Mouse (Mus musculus) hindbrain, embryonic 10.5 days (tissue): ENCODE results near the gene Ccl7. TPM values are rescaled to one million over a fixed set of nuclear protein-coding genes. Genes with fewer than 3 reads are reported as not detected.
A peak's percentile ranks its signal among the peaks of the same experiment; 100 is the strongest.

ENCODE experiments used
- DNase-seq: peaks from one replicate; pipeline ENCODE4 v3.0.0-alpha.2; 2017; ENCODE audit warnings: low spot score
- H3K27ac ChIP-seq: fragments of 300-500 bp; sonication (generic); 2 replicates; pipeline ENCODE4 v1.5.1; 2016; ENCODE audit warnings: mild to moderate bottlenecking, moderate library complexity
- H3K27me3 ChIP-seq: fragments of 300-500 bp; sonication (generic); 2 replicates; pipeline ENCODE4 v1.6.1; 2016; ENCODE audit warnings: mild to moderate bottlenecking; ENCODE audit not compliant: poor library complexity, insufficient read depth, severe bottlenecking
- H3K36me3 ChIP-seq: fragments of 300-500 bp; sonication (generic); 2 replicates; pipeline ENCODE4 v1.6.1; 2016; ENCODE audit warnings: mild to moderate bottlenecking, moderate library complexity
- H3K4me1 ChIP-seq: fragments of 300-500 bp; sonication (generic); replicated peaks from 2 replicates; pipeline ENCODE4 v1.6.1; 2016; ENCODE audit warnings: mild to moderate bottlenecking
- H3K4me3 ChIP-seq: fragments of 300-500 bp; sonication (generic); 2 replicates; pipeline ENCODE4 v1.5.1; 2016; ENCODE audit warnings: mild to moderate bottlenecking, moderate library complexity
- H3K9me3 ChIP-seq: fragments of 300-500 bp; sonication (generic); 2 replicates; pipeline ENCODE4 v1.6.1; 2016; ENCODE audit warnings: mild to moderate bottlenecking, moderate library complexity
- WGBS: fragments of 180-500 bp; shearing (Covaris S2); methylation state at CpG from one replicate; pipeline ENCODE4 v1.1.7; 2016; 5-methylcytosine and 5-hydroxymethylcytosine counted together
- polyA plus RNA-seq: library from polyadenylated mRNA; unstranded; fragments of >200 nt; fragmentation: Nextera tagmentation; extraction: Ambion mirVana; gene quantifications from 2 replicates; pipeline ENCODE4 v1.2.1, GENCODE M21; 2016

Ccl7 gene
- polyA plus RNA-seq, result 0.21 TPM in 1 of 2 replicates, not detected in the other

- Histone ChIP-seq H3K27ac (no peak within 1 kb of the TSS), H3K4me1 (no peaks in the 10 kb centered on the region), H3K9me3 (no peaks in the 10 kb centered on the region), H3K36me3 (no peaks in the 10 kb centered on the region), H3K27me3 (no peaks in the 10 kb centered on the region), H3K4me3 (no peak within 1 kb of the TSS)
- DNase-seq, result no peak
- 77% methylated on average over 3 of the region's 3 CpGs for WGBS
Observed at GRCm38 (mm10) chr11:82045471-82045870, at the start of gene Ccl7. Gene Ccl7, plus strand, starts transcription at chr11:82045712.

GRCm38 (mm10) chr11:81996172-81996841 lies 49.2 kb upstream of the Ccl7 start:
- H3K27ac ChIP-seq, result no peak overlapping the region
- no peaks in the 10 kb centered on the region for H3K36me3 ChIP-seq
- H3K4me1 ChIP-seq, result no peaks in the 10 kb centered on the region
- 74% methylated on average over 10 of the region's 10 CpGs for WGBS
- peak; percentile 78 for DNase-seq
- H3K4me3 ChIP-seq, result no peak overlapping the region
- H3K27me3 ChIP-seq, result no peaks in the 10 kb centered on the region
- no peaks in the 10 kb centered on the region for H3K9me3 ChIP-seq

- Histone ChIP-seq H3K27ac (no peak overlapping the region), H3K36me3 (no peaks in the 10 kb centered on the region), H3K4me1 (no peaks in the 10 kb centered on the region), H3K9me3 (no peaks in the 10 kb centered on the region), H3K4me3 (no peak overlapping the region), H3K27me3 (no peaks in the 10 kb centered on the region)
- no peak for DNase-seq
- WGBS, result 88% methylated on average over 5 of the region's 5 CpGs
Observed at GRCm38 (mm10) chr11:81997085-81997484, 48.4 kb upstream of the Ccl7 start.

GRCm38 (mm10) chr11:81998646-81999045 lies 46.9 kb upstream of the Ccl7 start:
- 89% methylated on average over 3 of the region's 3 CpGs for WGBS
- no peak for DNase-seq
- Histone ChIP-seq H3K27me3 (no peaks in the 10 kb centered on the region), H3K4me1 (no peaks in the 10 kb centered on the region), H3K4me3 (no peak overlapping the region), H3K27ac (no peak overlapping the region), H3K36me3 (no peaks in the 10 kb centered on the region), H3K9me3 (no peaks in the 10 kb centered on the region)

GRCm38 (mm10) chr11:81999469-81999868 lies 46.0 kb upstream of the Ccl7 start:
- no peaks in the 10 kb centered on the region for H3K9me3 ChIP-seq
- no peak overlapping the region for H3K27ac ChIP-seq
- H3K36me3 ChIP-seq, result no peaks in the 10 kb centered on the region
- H3K4me1 ChIP-seq, result no peaks in the 10 kb centered on the region
- H3K27me3 ChIP-seq, result no peaks in the 10 kb centered on the region
- no peak overlapping the region for H3K4me3 ChIP-seq
- DNase-seq, result no peak
- WGBS, result 82% methylated on average over 4 of the region's 4 CpGs

- Histone ChIP-seq H3K4me1 (no peaks in the 10 kb centered on the region), H3K27me3 (no peaks in the 10 kb centered on the region), H3K4me3 (no peak overlapping the region), H3K9me3 (no peaks in the 10 kb centered on the region), H3K36me3 (no peaks in the 10 kb centered on the region), H3K27ac (no peak overlapping the region)
- DNase-seq, result no peak
- 62% methylated on average over 5 of the region's 5 CpGs for WGBS
Observed at GRCm38 (mm10) chr11:82000581-82000980, 44.9 kb upstream of the Ccl7 start.

- Histone ChIP-seq H3K4me1 (no peaks in the 10 kb centered on the region), H3K27me3 (no peaks in the 10 kb centered on the region), H3K9me3 (no peaks in the 10 kb centered on the region), H3K36me3 (no peaks in the 10 kb centered on the region), H3K4me3 (no peak overlapping the region), H3K27ac (no peak overlapping the region)
- WGBS, result 83% methylated on average over 2 of the region's 2 CpGs
- no peak for DNase-seq
Observed at GRCm38 (mm10) chr11:82004810-82005209, 40.7 kb upstream of the Ccl7 start.

GRCm38 (mm10) chr11:82006796-82007423 lies 38.6 kb upstream of the Ccl7 start:
- no peak for DNase-seq
- H3K4me1 ChIP-seq, result no peaks in the 10 kb centered on the region
- H3K36me3 ChIP-seq, result no peaks in the 10 kb centered on the region
- H3K9me3 ChIP-seq, result no peaks in the 10 kb centered on the region
- no peak overlapping the region for H3K27ac ChIP-seq
- H3K27me3 ChIP-seq, result no peaks in the 10 kb centered on the region
- no peak overlapping the region for H3K4me3 ChIP-seq
- 68% methylated on average over 12 of the region's 12 CpGs for WGBS

GRCm38 (mm10) chr11:82010115-82010514 lies 35.4 kb upstream of the Ccl7 start:
- no peaks in the 10 kb centered on the region for H3K27me3 ChIP-seq
- H3K9me3 ChIP-seq, result no peaks in the 10 kb centered on the region
- H3K4me3 ChIP-seq, result no peak overlapping the region
- no peak overlapping the region for H3K27ac ChIP-seq
- no peaks in the 10 kb centered on the region for H3K4me1 ChIP-seq
- no peaks in the 10 kb centered on the region for H3K36me3 ChIP-seq
- WGBS, result 95% methylated on average over 3 of the region's 3 CpGs
- DNase-seq, result no peak

- Histone ChIP-seq H3K36me3 (no peaks in the 10 kb centered on the region), H3K27ac (no peak overlapping the region), H3K4me1 (no peaks in the 10 kb centered on the region), H3K4me3 (no peak overlapping the region), H3K9me3 (no peaks in the 10 kb centered on the region), H3K27me3 (no peaks in the 10 kb centered on the region)
- DNase-seq, result no peak
- 47% methylated on average over 8 of the region's 8 CpGs for WGBS
Observed at GRCm38 (mm10) chr11:82011411-82012193, 33.9 kb upstream of the Ccl7 start.

GRCm38 (mm10) chr11:82013756-82014155 lies 31.8 kb upstream of the Ccl7 start:
- no peaks in the 10 kb centered on the region for H3K36me3 ChIP-seq
- H3K27me3 ChIP-seq, result no peaks in the 10 kb centered on the region
- H3K4me3 ChIP-seq, result no peak overlapping the region
- no peak overlapping the region for H3K27ac ChIP-seq
- H3K9me3 ChIP-seq, result no peaks in the 10 kb centered on the region
- no peaks in the 10 kb centered on the region for H3K4me1 ChIP-seq
- 68% methylated on average over 1 of the region's 1 CpGs for WGBS
- DNase-seq, result no peak

GRCm38 (mm10) chr11:82015066-82015465 lies 30.4 kb upstream of the Ccl7 start:
- H3K4me1 ChIP-seq, result no peaks in the 10 kb centered on the region
- no peak for DNase-seq
- 76% methylated on average over 2 of the region's 2 CpGs for WGBS
- no peaks in the 10 kb centered on the region for H3K27me3 ChIP-seq
- H3K4me3 ChIP-seq, result no peak overlapping the region
- no peaks in the 10 kb centered on the region for H3K9me3 ChIP-seq
- H3K36me3 ChIP-seq, result no peaks in the 10 kb centered on the region
- no peak overlapping the region for H3K27ac ChIP-seq

- Histone ChIP-seq H3K27me3 (no peaks in the 10 kb centered on the region), H3K4me1 (no peaks in the 10 kb centered on the region), H3K9me3 (no peaks in the 10 kb centered on the region), H3K27ac (no peak overlapping the region), H3K36me3 (no peaks in the 10 kb centered on the region), H3K4me3 (no peak overlapping the region)
- WGBS, result 84% methylated on average over 3 of the region's 3 CpGs
- no peak for DNase-seq
Observed at GRCm38 (mm10) chr11:82016181-82016780, 29.2 kb upstream of the Ccl7 start.
